Mouse (Mus musculus) heart, adult 2 months (tissue): ENCODE measurements around the gene Ing4.

Experiments
- CTCF ChIP-seq: fragments of 200-600 bp; IDR thresholded peaks from 2 replicates; pipeline ENCODE4 v1.8.1; 2022; ENCODE audit warnings: antibody characterized with exemption, mild to moderate bottlenecking, moderate library complexity
- POLR2A ChIP-seq: fragments of 200-500 bp; IDR thresholded peaks from 2 replicates; pipeline ENCODE4 v1.6.1; 2011; ENCODE audit warnings: mild to moderate bottlenecking, low read depth, low read length, control low read depth; ENCODE audit not compliant: insufficient read depth

DNA sequence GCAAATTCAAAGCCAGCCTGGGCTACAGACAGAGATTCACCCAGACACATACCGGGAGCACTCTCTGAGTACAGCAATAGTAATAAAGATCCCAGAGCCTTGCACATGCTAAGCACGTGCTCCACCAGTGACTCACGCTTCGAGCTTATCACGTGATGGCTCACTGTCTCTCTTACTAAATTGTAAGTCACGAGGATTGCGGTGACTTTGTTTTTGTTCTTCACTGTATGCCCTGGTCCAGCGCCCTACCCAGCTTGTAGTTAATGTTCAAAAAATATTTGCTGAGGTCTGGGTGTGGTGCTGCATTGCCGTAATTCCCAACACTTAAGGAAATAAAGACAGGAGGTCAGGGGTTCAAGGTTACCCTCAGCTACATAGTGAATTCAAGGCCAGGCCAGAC is 46.2 kb upstream of the Ing4 start:
- TF ChIP-seq CTCF (no peak), POLR2A (no peak)
